Mouse (Mus musculus): ENCODE measurements around the gene Slc4a4.

Slc4a4 gene

DNA sequence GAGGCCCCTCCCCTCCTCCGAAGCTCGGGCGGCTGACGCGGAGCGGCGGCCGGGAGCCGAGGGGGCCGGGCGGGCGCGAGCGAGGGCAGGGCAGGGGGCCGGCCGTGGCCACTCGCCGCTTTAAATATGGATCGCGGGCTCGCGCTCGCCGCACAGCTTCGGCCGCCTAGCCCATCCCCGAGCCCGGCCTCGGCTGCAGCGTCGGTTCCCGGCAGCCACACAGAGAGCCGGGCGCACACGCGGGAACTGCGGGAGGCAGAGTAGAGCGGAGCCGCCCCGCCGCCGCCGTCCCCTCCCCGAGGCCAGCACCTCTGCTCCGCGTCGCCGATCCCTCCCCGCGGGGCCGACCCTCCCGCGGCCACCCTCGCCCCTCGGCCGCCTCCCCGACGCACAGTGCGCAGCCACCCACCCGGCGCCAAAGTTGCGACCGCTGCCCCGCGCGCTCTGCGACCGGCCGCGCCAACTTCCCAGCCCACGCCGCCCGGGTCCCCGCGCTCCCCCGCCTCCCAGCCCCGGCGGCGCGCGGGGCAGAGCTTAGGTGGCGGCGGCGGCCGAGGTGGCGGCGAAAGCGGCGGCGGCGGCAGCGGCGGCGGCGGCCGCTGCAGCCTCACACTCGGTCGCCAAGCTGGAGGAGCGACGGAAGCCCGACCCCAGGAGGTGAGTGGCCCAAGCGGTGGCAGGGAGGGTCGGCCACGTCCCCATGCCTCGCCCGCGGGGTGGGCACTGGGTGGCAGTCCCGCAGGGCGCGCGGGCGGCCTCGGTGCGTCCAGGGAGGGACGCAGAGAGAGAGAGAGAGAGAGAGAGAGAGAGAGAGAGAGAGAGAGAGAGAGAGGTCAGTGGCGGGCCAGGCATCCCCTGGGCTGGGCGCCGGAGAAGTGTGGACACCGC lies at the start of gene Slc4a4:
TSS of gene Slc4a4 (plus strand) at position 151 of the 888 bp plus-strand sequence.
- DNase-seq, result peak; percentile 51

DNA sequence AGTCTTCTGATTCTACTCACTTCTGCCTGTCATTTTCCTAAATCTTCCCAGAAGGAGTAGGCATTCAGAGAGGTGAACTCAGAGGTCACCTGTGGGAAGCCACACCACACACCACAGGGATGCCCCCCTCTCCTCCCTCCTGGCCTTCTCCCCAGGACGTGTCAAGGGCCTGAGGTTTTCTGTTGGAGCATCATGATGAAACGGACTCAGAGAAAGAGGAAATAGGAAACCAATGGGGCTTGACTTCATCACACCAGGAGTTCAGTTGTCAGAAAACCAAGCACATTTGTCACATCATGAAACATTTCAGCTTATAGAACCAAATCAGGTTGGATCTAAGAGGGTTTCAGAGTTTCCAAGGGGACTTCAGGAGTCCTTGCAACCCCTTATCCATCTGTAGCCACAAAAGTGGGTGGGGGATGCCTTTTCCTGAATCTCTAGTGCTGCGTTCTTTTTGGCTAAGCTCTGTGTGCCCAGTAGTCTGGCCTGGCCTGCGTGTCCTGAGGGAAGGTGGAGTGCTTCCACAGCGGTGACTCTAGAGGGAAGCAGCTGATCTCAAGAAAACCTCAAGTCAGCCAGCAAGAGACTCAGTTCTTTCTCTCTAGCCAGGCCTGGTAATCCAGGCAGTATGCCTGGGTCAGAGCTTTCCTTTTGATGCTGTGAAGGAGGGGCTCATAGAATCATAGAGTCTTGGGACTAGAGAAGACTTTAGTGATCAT lies 46.4 kb upstream of the Slc4a4 start:
- no peak for DNase-seq

DNA sequence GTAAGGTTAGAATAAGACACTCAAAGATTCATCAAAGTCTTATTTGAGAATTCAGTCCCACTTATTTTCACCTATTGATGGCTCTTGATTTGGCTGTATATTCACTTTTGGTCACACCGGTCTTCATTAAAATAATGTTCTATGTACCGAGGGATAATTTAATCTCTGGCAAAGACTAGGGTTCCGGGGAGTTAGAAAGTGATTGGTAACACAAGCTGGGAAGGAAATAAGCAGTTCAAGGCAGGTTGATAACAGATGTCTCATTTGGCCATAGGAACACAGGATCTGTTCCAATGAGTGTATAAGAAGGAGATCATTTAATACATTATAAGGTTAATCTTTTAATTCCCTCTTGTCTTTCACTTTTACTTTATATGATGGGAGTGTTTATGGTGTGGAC lies 29.3 kb upstream of the Slc4a4 start:
- DNase-seq, result peak; percentile 55

DNA sequence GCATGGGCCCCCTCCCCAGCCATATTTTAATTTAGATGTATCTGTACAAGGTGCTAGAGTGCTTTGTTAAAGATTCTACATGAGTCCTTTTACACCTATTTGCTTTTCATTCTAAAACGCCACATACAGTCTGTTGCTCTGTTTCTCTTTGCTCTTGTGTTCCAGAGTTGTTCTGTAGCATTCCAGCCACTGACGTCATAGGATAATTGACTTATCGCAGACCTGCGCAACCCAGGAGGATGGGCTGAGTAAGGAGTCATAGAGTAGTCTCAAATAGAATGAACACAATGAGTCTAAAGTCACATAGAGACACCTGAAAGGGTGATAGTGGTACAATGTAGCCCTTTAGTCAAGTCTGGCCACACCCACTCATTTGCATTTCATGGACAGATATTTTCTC lies 28.8 kb upstream of the Slc4a4 start:
- peak; percentile 49 for DNase-seq

DNA sequence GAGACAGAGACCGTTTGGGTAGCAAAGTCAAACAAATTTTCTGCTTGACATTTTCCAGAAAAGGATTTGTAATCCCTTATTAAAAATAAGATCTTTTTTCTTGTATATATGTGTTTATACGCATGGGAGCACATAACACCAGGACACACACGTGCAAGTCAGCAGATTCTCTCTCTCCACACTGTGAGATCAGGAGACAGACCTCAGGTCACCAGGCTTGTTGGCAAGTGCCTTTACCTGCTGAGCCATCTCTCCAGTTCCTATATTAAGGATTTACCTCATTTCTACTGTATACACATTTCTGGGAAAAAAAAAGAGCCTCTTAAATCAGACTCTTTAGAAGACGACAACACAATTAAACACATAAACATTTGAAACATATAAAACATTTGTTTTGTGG lies 28.4 kb upstream of the Slc4a4 start:
- peak; percentile 91 for DNase-seq

DNA sequence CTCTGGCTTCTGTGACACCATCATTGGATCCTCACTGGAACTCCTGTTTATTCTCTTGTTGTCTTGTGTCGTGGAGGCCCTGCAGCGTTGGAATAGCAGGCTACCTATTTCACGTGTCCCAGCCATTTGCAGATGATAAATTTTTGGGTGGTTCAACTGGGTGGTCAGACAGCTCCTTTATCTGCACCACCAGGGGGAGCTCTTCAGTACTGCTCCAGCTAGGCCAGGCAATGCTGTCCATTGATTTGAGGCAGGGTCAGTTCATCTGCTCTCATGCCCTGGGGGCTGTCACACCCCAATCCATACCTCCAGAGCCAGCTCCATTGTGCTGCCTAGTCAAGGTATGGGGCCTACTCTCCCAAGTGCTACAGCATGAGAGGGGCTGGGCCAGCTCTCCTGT lies 24.5 kb upstream of the Slc4a4 start:
- no peak for DNase-seq

DNA sequence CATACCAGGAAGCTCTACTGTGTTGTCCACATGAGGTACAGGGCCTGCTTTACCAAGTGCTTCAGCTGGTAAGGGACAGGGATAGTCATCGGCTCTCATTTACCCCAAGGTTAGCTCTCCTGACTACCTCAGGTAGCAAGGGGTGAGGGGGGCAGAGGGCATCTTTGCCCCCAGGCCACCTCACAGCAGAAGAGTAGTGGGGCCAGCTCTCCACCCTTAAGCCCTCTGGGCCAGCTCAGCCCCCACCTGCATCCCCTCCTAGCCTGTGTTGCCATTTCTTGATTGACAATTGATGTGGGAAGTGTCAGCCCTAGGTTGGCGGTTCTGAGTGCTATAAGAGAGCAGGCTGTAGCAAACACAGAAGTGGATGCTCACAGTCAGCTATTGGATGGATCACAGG lies 23.8 kb upstream of the Slc4a4 start:
- DNase-seq, result no peak

DNA sequence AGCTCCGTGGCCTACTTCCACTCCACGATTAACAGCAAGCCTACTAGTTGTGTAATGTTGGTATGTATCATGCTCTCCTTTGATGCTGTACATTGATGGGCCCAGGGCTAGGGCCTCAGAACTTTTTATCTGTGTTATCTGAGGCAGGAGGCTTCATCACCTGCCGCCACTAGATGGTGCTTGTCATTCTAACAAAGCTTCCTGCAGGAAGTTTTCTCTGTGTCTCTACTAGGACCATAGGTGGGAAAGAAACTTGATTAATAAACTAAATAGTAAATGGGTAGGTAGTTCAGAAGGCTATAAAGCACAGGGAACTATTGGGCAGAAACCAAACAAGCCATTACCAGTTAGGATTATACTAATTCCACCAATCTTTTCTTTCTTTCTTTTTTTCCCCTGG lies 2.5 kb upstream of the Slc4a4 start:
- DNase-seq, result peak; percentile 53

DNA sequence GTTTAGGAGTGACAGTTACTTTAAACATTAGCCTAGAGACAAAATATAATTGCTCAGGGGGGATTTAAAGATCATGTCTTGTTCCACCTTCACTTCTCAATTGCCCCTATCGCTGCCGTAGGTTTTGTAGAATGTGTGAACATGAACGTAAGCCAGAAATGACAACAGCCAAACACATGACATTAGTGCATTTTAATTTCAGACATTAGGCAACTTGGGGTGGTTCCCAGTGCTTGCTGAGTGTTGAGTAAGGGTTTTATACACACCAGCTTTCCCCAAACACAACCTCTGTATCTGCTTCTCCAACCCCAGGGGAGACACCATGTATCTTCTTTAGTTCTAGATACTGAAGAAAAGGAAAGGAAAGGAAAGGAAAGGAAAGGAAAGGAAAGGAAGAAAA lies 1.1 kb upstream of the Slc4a4 start:
- DNase-seq, result no peak

DNA sequence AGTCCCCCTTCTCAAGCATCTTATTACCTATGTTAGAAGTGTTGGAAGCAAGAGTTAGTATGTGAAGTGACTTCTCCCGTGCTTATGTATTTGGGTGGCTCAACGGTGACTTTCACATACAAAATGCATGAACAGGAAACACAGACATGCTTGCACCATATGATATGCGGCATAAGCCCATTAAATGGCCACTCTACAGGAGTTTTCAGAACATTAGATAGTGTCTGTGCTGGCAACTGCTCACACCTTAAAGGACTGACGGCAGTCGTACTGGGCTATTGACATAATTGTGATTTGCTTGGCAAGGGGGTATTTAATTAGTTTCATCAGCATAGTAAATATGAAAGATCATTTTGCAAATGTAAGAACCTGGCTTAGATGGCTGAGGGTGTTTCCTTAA lies 674 bp upstream of the Slc4a4 start:
- no peak for DNase-seq

DNA sequence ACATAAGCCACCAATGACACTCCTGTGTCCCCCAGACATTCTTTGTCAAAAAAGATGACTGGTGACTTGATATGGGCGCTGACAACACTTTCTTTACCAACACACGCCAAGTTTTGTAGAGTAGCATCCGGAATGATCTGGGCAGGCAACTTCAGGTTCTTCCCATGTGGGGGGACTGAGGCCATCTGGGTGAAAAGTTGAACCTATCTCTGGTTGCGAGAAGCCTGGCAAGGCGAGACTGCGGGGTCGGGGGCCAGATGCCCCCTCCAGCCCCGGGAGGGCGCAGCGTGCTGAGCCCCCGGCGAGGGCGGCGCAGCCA lies 310 bp upstream of the Slc4a4 start:
- peak; percentile 54 for DNase-seq

DNA sequence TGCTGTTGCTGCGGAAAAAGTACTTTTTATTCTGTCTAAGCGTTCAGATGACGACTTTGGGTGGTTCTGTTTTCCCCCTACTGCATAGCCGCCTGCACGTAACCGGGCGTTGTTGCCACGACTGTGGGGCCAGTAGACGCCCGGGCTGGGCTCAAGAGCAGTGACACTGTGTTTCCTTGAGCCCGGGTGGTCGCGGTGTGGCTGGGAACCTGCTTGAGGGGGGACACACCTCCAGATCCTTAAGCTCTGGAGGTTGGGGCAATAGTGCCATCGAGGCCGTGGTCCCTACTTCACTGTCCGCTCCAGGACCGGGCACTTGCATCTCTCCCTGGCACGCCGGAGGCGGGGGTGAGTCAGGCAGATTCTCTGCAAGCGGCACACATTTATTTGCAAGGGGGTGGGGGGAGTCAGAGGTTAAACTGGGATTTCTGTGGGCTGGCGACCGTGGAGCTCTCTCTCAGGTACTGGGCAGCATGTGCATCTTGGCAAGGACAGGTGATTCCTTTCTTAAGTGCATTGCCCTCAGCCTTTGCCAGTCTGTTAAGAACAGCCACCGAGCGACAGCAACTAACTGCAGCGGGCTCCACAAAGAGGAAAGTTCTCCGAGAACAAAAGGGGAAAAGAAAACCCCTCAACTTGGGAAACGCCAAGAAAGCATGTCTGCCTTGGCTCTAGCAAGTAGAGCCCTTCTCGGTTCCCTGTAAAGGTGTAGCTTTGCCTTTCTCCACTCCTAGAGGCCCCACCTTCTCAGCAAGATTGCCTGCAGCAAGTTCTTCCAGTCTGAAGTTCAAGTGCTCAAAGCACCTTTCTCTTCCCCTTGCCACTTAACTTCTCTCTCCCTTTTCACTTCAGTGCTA lies 1.2 kb downstream of the Slc4a4 start:
- DNase-seq, result peak; percentile 59

DNA sequence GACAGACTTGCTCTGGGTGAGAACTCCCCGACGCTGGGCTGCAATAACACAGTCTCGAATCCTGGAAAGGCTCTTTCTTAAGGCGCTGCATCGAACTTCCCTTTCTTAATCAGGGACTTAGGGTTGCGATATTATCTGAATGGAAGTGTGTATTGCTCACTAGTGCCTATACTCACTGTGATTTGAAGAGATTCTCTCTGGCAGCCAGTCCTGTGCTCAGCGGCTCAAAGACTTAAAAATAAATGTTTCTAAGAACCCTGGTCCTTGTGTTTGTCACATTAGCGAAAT lies 1.7 kb downstream of the Slc4a4 start:
- DNase-seq, result no peak

DNA sequence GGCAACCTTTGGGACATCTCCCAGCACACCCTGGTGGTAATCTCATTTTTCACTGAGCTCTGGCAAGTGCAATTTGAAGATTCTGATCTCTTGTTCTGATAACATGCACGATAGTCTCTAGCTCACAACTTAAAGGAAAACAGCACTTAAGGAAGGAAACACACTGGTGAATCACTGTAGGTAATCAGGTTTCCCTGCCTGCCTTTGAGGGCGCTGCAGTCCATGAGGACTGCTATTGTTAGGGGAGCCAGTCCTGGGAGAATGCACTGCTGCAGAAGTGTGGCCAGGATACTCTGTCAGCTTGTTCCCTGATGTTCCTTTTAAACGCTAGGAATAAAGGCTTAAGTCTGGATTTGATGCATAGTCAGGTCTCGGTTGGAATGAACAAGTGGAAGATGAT lies 2.7 kb downstream of the Slc4a4 start:
- no peak for DNase-seq

DNA sequence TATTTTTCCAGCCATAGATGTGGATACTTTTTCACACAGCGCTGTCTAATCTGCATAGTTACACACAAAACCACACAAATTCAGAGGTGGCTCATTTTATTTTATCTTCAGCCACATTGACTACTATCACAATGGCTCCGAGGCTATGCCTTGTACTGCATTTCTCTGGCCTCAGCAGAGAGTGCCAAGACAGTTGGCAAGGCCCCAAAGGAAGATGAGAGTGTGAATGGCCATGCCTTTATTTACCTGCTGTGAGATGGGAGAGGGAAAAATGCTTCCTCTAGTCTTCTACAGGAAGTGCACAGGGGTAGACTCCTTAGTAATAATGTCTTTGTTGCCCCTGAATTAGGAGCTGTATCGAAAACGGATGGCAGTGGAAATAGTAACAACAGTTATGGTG lies 3.5 kb downstream of the Slc4a4 start:
- DNase-seq, result peak; percentile 76

DNA sequence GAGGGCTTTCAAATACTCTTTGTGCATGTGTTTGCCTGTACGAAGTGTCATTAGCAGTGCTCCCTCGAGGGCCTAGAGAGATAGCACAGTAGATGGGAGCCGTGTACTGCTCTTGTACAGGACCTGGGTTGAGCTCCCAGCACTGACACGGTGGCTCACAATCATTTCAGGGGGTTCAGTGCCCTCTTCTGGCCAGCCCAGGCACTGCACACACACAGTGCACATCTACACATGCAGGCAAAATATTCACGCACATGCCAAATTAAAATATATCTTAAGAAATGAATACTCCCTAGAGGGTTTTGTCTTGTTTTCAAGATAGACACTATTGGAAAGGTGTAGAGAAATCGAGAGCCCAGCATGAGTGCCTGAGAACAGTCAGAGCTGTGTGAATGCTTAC lies 10.0 kb downstream of the Slc4a4 start:
- no peak for DNase-seq

DNA sequence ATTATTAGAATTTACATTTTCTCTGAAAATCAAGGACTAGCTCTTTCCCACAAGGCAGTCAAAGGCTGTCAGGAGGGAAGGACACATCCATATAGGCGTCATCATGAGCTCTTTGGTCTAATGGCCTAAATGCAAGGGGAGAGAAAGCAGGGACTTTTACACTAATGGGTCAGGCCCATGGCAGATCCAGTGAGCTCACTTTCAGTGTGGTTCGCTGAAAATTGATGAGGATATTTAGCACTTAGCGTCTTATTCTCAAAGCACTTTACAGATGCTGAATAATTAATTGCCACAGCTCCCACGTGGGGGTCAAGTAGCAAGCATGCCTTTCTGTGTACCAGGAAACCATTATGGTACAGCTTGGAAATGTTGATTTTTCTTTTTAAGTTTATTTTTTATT lies 16.5 kb downstream of the Slc4a4 start:
- DNase-seq, result no peak

DNA sequence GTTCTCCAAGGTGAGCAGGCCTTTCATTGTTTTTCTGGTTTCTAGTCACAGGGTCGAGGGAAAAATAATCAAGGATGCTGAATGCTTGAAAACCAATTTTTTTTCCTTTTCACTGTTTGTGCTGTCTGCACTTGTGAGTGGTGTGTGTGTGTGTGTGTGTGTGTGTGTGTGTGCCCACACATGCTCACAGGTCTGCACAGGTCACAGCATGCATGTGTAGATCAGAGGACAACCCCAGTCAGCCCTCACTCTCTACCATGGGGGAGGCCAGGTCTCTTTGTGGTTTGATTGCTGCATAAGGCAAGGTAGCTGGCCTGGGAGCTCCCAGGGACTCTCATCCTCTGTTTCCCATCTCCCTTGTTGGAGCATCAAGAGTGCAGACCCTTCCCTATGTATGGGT lies 16.9 kb downstream of the Slc4a4 start:
- no peak for DNase-seq

DNA sequence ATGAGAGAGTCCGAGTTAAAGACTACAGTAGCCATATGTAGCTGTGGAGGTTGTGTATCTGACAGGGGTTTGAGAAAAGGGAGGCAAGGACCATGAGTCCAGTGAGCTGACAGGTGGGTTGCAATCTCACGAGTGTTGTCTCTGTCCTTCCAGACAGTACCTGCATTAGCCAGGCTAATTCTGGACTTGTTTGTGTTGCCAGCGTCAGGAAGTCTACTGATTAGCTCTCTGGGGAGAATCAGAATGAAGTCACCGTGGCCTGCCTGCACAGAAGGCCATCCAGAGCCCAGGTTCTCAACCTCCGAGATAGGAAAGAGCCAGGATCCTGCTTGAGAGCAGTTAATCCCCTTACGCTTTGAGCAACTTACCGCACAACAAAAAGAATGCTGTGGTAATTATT lies 18.2 kb downstream of the Slc4a4 start:
- no peak for DNase-seq

DNA sequence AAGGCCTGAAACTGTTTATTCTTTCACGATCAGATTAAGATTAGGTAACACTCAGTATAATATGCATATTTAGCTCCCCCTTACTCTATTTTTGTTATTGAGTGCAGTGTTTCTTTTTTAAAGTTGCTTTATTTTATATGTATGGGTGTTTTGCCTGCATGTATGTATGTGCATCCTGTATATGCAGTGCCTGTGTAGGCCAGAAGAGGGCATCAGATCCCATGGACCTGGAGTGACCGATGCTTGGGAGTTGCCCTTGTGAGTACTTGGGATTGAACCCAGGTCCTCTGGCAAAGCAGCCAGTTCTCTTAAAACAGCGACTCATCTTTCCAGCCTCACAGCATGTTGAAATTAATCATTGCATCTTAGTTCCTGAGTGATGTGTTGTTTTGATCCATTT lies 21.0 kb downstream of the Slc4a4 start:
- DNase-seq, result no peak

DNA sequence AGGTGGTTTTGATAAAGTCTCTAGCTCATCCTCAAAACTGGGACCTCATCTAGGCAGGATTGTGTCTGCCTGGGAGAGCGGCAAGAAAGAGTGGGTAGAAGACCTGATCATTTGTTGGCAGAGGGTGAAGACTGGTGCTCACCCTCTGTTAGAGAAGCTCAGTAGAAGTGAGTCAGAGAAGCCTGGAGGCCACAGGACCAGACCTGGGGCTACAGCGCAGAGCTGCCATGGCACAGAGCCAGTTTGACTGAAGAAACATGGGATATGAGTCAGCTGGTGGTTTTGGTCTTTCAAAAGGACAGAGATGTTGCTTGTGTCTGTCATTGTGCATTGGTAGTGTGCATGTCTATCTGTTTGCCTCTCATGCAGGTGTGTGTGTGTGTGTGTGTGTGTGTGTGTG lies 26.0 kb downstream of the Slc4a4 start:
- DNase-seq, result peak; percentile 68

DNA sequence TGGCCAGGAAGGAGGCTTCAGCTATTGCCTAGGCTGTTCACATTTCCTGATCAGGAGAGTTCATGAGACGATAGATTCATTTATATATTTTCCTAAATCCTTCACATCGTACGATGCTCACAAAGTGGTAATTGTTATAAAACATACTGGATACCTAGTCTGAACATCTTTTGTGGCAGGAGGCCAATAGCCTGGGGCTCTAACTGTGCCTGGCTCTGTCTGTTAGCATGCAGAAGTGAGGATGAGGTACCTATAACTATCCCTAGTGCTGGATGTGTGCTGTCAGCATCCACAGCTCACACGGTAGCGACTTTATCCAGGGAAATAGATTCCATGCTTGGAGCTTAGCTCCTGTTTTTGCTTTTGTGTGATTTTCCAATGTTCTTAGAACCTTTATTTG lies 28.5 kb downstream of the Slc4a4 start:
- peak; percentile 62 for DNase-seq

DNA sequence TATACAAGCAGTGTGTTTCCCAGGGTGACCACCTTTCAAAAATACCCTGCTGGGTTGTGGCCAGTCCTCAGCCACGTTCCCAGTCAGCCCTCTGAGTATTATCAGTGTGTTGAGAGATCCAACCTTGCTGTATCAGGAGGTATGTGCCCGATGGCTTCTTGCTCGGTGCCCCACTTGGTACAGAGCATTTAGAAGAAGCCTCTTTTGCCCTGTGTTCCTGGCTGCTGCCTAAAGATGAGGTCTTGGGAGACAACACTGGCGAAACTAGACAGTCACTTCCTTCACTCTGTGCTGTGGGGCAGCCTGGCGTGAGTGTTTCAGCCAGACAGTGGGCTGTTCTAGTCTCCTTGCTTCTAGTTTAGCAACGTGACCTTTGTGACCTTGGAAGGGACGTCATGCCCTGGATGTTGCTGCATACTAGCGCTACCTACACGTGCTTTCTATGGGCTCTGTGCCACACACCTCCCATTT lies 29.9 kb downstream of the Slc4a4 start:
- DNase-seq, result no peak

DNA sequence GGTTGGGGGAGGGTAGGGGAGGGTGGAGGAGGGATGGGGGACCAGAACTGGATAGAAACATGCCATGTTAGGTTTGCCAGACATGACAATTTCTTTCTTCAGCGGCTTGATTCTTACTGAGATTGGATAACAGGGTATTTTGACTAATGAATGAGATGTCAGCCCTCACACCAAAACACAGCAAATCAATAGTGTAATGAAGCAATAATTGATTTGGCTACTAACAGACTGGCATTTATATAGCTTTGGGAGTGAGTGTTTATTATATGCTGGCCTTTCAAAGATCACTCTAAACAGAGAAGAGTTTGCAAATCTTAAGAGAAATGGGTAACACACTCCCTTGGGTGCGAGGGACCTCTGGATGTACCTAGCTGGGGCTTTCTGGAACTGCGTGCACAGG lies 30.6 kb downstream of the Slc4a4 start:
- no peak for DNase-seq
